Mouse (Mus musculus): ENCODE results near the gene Apol9b.

GRCm38 (mm10) chr15:77763702-77764101 is 34.9 kb downstream of the Apol9b start:
- TF ChIP-seq CTCF (IDR thresholded peaks at IDR 0.05; ENCODE audit: low read depth) (no peak), EP300 (IDR thresholded peaks at IDR 0.05; ENCODE audit: low read depth) (no peak)

Data from heart, postnatal 0 days (tissue).